Mouse (Mus musculus): ENCODE results near the gene Cand2.

DNA sequence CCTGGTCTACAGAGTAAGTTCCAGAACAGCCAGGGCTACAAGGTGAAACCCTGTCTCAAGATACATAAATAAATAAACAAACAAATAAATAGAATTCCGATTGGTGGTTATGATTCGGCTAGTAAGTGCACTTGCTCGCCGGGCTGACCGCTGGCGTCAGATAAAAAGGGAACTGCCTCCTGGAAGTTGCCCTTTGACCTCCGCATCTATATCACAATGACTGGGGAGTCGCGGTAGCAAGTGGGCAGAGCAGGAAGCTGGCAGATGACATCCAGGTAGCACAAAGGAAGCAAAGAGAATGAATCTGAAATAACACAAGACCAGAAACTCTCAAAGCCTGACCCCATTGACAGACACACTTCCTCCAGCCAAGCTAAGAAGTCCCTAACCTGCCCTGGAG lies 7.0 kb upstream of the Cand2 start:
- TF ChIP-seq MAFK (IDR thresholded peaks at IDR 0.05; ENCODE audit: insufficient read depth, low read depth, low read length) (no peak), CHD2 (IDR thresholded peaks at IDR 0.05; ENCODE audit: low read depth, low read length) (no peak), ZC3H11A (IDR thresholded peaks at IDR 0.05; ENCODE audit: borderline replicate concordance, low read depth, low read length) (no peak)
